Mouse (Mus musculus): ENCODE data around the gene Dlg5. TPM values are rescaled to one million over a fixed set of nuclear protein-coding genes. Genes with fewer than 3 reads are reported as not detected.

Gene Dlg5
- 1 to 10 TPM in 1 of 2 experiments, under 1 TPM in 1; 0.27 to 1.1 TPM for polyA plus RNA-seq (2017; shearing (Covaris generic))

DNA sequence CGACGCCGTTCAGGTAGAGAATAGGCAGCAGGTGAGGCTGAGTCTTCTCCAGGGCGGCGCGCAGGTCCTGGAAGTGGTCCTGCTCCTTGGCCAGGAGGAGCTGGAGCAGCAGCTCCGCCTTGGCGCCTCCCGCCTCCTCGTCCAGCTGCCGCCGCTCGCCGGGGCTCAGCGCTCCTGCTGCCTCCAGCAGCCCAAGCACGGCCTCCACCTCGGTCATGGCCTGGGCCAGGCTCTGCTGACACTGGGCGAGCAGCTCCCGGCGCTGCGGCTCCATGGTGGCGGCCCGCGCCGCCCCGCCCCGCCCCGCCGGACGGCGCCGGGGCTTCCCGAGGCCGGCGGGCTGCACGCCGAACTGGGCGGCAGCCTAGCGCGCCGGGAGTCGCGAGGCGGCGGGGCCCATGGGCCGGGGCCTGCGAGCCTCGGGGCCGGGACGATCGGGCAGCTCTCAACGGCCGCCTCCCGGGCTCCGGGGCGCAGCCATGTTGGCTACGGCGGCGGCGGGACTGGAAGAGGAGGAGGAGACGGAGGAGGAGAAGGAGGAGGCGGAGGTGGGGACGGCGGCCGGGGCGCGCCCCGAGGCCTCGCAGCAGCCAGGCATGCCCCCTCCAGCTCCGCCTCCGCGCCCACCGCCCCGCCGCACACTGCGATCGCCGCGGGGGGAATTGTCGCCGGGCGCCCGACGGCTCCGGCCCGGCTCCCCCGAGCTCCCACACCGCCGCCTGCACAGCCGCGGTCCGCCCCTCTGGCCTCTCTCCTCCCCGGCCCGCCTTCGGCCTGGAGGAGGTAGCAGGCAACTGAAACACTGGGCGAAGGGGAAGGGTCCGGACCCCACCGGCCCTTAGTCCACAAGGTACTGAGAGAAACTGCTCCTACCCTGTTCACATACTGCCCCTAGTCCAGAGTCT, at the start of gene Dlg5:
Dlg5 (minus strand) TSS at position 744 of the 905 bp plus-strand sequence.

DNA sequence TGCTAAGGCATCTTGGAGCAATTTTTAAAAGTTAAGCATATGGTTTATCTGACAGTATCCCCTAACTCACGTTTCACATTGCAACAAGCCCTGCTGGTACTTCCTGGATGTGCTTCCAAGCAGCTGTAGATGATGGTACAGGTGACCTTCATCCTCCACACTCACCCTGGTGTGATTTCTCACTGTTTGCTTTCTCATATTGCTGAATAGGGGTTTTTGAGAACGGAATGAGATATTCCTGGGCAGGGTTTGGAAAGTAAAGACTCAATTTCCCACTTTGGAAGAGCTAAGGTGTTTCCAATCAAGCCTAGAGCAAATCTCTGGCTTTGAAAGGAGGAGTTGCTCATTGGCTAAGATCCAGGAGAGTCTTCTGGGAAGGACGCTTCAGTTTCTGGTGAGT, 47.2 kb upstream of the Dlg5 start, which contains the start of gene E330034G19Rik:
E330034G19Rik (plus strand) TSS at position 301 of the 400 bp plus-strand sequence.

Other genes with a start within 250 kb of the Dlg5 start
- gene Kcnma1, start 231.4 kb downstream of the Dlg5 start, polyA plus RNA-seq (2017; shearing (Covaris generic)), result under 1 TPM in 1 of 2 experiments, not detected in 1; 0.77 TPM
- gene E330034G19Rik, start 47.3 kb upstream of the Dlg5 start, polyA plus RNA-seq (2017; shearing (Covaris generic)), result not detected
- 10 to 100 TPM; 18.5 to 20.2 TPM for gene Polr3a, start 241.1 kb upstream of the Dlg5 start, polyA plus RNA-seq (2017; shearing (Covaris generic))
- gene Rps24, start 241.2 kb upstream of the Dlg5 start, polyA plus RNA-seq (2017; shearing (Covaris generic)), result 1,000 to 10,000 TPM in 1 of 2 experiments, 100 to 1,000 TPM in 1; 898 to 1,669 TPM